8 mouse cellular contexts compared by ENCODE assay signal in the genomic region with DNA sequence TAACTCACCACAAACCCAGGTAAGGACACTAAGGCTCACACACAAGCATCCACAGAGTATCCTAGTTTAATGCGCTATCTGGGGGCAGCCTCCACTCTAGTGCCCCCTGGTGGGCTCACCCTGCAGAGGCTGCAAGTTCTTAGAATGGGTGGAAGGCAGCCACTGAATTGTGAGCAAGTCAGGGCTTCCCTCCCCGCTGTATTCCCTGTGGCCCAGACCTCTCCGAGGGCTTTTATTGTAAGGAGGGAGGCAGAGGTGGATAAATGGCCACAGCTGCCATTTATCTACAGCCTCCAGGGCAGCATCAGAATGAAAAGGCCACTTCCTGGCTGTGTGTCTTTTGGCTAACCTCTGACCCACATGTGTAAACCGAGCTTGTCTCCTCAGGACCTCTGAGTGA. TPM values are rescaled to one million over a fixed set of nuclear protein-coding genes. Genes with fewer than 3 reads are reported as not detected.
A peak's percentile ranks its signal among the peaks of the same experiment; 100 is the strongest.
DNase-seq lines count a peak whose midpoint lies in the region; ATAC-seq and TF ChIP-seq lines count a peak whose summit lies in the region.

No protein-coding gene starts in this region.

- 24% methylated on average over 4 of the region's 4 CpGs for WGBS in midbrain, postnatal 0 days
- 34% methylated on average over 4 of the region's 4 CpGs for WGBS in midbrain, embryonic 13.5 days
- WGBS in bone marrow, adult 2 months = 7% methylated on average over 4 of the region's 4 CpGs

- peaks cover 22% of the 10 kb centered on the region for H3K36me3 ChIP-seq in midbrain, postnatal 0 days (ENCODE audit: insufficient read depth, low read length)
- H3K36me3 ChIP-seq in midbrain, embryonic 13.5 days = no peaks in the 10 kb centered on the region

- DNase-seq in gastrocnemius, postnatal 10 days = peak; percentile 34
- no peak for DNase-seq in gastrocnemius, postnatal 36 days
- DNase-seq in midbrain, postnatal 0 days (ENCODE audit: low spot score) = no peak
- DNase-seq in kidney, postnatal 10 days = peak; percentile 48
- peak; percentile 80 for DNase-seq in thymus, postnatal 4 days
- no peak for DNase-seq in left cerebral cortex, postnatal 10 days (ENCODE audit: extremely low spot score in 1 of 2, low spot score in 2 of 2)

- no peak for ATAC-seq in midbrain, postnatal 0 days (ENCODE audit: low FRiP score)
- ATAC-seq in midbrain, embryonic 13.5 days = no peak

- TF ChIP-seq POLR2A in bone marrow, adult 2 months (IDR thresholded peaks at IDR 0.05; ENCODE audit: borderline replicate concordance, control insufficient read depth, low read depth, low read length) = no peak

- no peak overlapping the region for H3K9ac ChIP-seq in midbrain, postnatal 0 days (replicated peaks; ENCODE audit: low read length, poor library complexity, severe bottlenecking)
- no peak overlapping the region for H3K9ac ChIP-seq in midbrain, embryonic 13.5 days (replicated peaks)

- intact Hi-C loops in gastrocnemius, postnatal 36 days (cut with DNase I) = loop anchor here (10.0 kb wide), 1 partner anchor 149 kb away; no protein-coding TSS in a partner anchor
- intact Hi-C loops in left cerebral cortex, postnatal 10 days (cut with DNase I) = loop anchor here (5.0 kb wide), 2 partner anchors 118 to 152 kb away; no protein-coding TSS in a partner anchor

- no peak overlapping the region for H3K4me2 ChIP-seq in midbrain, postnatal 0 days (ENCODE audit: low read depth, low read length, poor library complexity, severe bottlenecking)
- H3K4me2 ChIP-seq in midbrain, embryonic 13.5 days (replicated peaks) = no peak overlapping the region

- peaks cover 3% of the 10 kb centered on the region; the same call in 1 of the 2 replicates for H3K4me1 ChIP-seq in midbrain, postnatal 0 days (ENCODE audit: insufficient read depth, low read length)
- peaks cover 9% of the 10 kb centered on the region for H3K4me1 ChIP-seq in midbrain, embryonic 13.5 days (replicated peaks)
- H3K4me1 ChIP-seq in bone marrow, adult 2 months (ENCODE audit: control insufficient read depth, insufficient read depth, low read length) = no peaks in the 10 kb centered on the region

- no peak overlapping the region for H3K27ac ChIP-seq in midbrain, postnatal 0 days (ENCODE audit: low read depth, low read length)
- H3K27ac ChIP-seq in midbrain, embryonic 13.5 days = no peak overlapping the region
- no peak overlapping the region for H3K27ac ChIP-seq in bone marrow, adult 2 months (ENCODE audit: control insufficient read depth, insufficient read depth, low read depth, low read length, poor library complexity)

- no peaks in the 10 kb centered on the region for H3K27me3 ChIP-seq in midbrain, postnatal 0 days (ENCODE audit: insufficient read depth, low read length)
- no peaks in the 10 kb centered on the region for H3K27me3 ChIP-seq in midbrain, embryonic 13.5 days

- H3K9me3 ChIP-seq in midbrain, postnatal 0 days (ENCODE audit: low read length) = no peaks in the 10 kb centered on the region
- no peaks in the 10 kb centered on the region for H3K9me3 ChIP-seq in midbrain, embryonic 13.5 days

- TF ChIP-seq CTCF in midbrain, postnatal 0 days (IDR thresholded peaks at IDR 0.05) = peak; percentile 63
- TF ChIP-seq CTCF in bone marrow, adult 2 months (IDR thresholded peaks at IDR 0.05; ENCODE audit: control insufficient read depth, insufficient read depth, low read length) = peak; percentile 69

- no peak overlapping the region for H3K4me3 ChIP-seq in midbrain, postnatal 0 days (ENCODE audit: low read depth, low read length)
- no peak overlapping the region for H3K4me3 ChIP-seq in midbrain, embryonic 13.5 days (replicated peaks)
- H3K4me3 ChIP-seq in bone marrow, adult 2 months (replicated peaks; ENCODE audit: control insufficient read depth, low read depth, low read length) = no peak overlapping the region

RNA-seq across cellular contexts. Expression of gene Wfs1, which starts 33.6 kb away (rescaled TPM):
- 10 to 100 TPM; 25.4 to 30.2 TPM for total RNA-seq in gastrocnemius, postnatal 10 days (2021)
- total RNA-seq in gastrocnemius, postnatal 36 days (2021) = 10 to 100 TPM; 56.1 to 56.5 TPM
- total RNA-seq in midbrain, postnatal 0 days (2014; rRNA removed) = 11.3 and 14.0 TPM in 2 replicates
- 11.9 and 12.8 TPM in 2 replicates for polyA plus RNA-seq in midbrain, postnatal 0 days (2015; fragmentation: Nextera tagmentation; extraction: Ambion mirVana)
- polyA plus RNA-seq in midbrain, embryonic 13.5 days (2015; fragmentation: Nextera tagmentation; extraction: Ambion mirVana) = 6.3 and 6.5 TPM in 2 replicates
- 2.0 and 3.7 TPM in 2 replicates for polyA plus RNA-seq in bone marrow, adult 2 months (2011; ENCODE audit: insufficient read depth, insufficient read length, low replicate concordance, missing spikeins)
- 10 to 100 TPM; 81.9 to 85.0 TPM for total RNA-seq in left cerebral cortex, postnatal 10 days (2021)

Comparison
In these comparisons a context has a peak if more than half of its experiments do, and no peak if none do; other contexts are left out.
1. DNase-seq: peak in gastrocnemius, postnatal 10 days (single experiment), kidney, postnatal 10 days (single experiment) and thymus, postnatal 4 days (single experiment); none in gastrocnemius, postnatal 36 days (0 of 2), midbrain, postnatal 0 days (single experiment) and left cerebral cortex, postnatal 10 days (0 of 2).